Mouse (Mus musculus) megakaryocyte, embryonic 14.5 days (primary cell): ENCODE results near the gene Vps35l.

Experiments
- FLI1 ChIP-seq: IDR thresholded peaks from 2 replicates; pipeline ENCODE4 v1.6.1; 2012; ENCODE audit warnings: low read length, inconsistent platforms, mixed read lengths
- GATA1 ChIP-seq: IDR thresholded peaks from 3 replicates; pipeline ENCODE4 v1.6.1; 2012; ENCODE audit warnings: mixed read lengths, low read length, inconsistent platforms, borderline replicate concordance

DNA sequence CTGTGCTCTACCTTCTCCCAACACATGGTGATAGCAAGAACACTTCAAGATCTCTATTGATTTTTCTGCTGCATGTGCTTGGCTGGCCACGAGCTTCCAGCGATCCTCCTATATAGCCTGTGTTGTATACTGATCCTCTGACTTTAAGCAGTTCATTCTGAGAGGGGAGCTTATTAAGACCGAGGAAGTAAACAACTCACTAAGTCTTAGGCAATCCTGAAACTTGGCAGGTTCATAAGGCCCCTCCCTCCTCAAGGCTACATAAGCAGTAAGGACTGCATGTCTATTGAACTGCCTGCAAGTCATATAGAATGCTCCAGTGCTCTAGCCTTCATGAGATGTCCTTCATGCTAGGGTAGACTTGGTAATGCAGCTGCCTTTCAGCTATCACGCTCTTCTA, 106.3 kb downstream of the Vps35l start:
- TF ChIP-seq GATA1 (no peak), FLI1 (no peak)
